Mouse (Mus musculus) monocyte, adult 5-6 weeks (primary cell): ENCODE measurements around the gene Acss1. TPM values are rescaled to one million over a fixed set of nuclear protein-coding genes. Genes with fewer than 3 reads are reported as not detected.
A peak's percentile ranks its signal among the peaks of the same experiment; 100 is the strongest.

Experiments used
- ATAC-seq: fragments of 153-309, 156-312 bp; replicated peaks from 2 replicates; pipeline ENCODE4 v1.8.0; 2017; ENCODE audit warnings: mild to moderate bottlenecking; ENCODE audit not compliant: low TSS enrichment, insufficient number of reproducible peaks, severe bottlenecking, poor library complexity, low FRiP score
- total RNA-seq: library from RNA; stranded (forward); fragments of 200-1000, 200-491, 200-594 nt; gene quantifications from 3 replicates; pipeline ENCODE4 v1.2.3, GENCODE M21; 2017

Acss1 gene
- total RNA-seq, 1 experiment from 2014 or later, result 70.9 TPM

GRCm38 (mm10) chr2:150647681-150648299 is 20.5 kb downstream of the Acss1 start:
- no peak for ATAC-seq

- peak; percentile 9; the same call in 1 of the 2 replicates for ATAC-seq
Observed at GRCm38 (mm10) chr2:150646411-150647121, 21.7 kb downstream of the Acss1 start.

DNA sequence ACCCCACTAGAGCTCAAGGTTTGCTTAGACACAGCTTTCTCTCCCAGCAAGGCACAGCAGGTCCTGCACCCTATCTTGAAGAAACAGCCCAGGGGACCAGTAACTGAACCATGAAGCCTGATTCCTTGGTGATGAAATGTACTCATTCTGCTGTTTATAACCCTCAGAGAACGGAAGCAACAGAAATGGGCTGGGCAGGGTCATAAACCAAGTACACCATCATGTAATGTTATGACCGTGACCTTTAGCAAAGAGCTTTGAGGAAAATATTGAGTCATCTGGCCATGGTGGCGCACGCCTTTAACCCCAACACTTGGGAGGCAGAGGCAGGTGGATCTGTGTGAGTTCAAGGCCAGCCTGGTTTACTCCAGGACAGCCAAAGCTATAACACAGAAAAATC is 23.1 kb downstream of the Acss1 start:
- peak; percentile 89 for ATAC-seq

GRCm38 (mm10) chr2:150643726-150644415 is 24.4 kb downstream of the Acss1 start:
- no peak for ATAC-seq

DNA sequence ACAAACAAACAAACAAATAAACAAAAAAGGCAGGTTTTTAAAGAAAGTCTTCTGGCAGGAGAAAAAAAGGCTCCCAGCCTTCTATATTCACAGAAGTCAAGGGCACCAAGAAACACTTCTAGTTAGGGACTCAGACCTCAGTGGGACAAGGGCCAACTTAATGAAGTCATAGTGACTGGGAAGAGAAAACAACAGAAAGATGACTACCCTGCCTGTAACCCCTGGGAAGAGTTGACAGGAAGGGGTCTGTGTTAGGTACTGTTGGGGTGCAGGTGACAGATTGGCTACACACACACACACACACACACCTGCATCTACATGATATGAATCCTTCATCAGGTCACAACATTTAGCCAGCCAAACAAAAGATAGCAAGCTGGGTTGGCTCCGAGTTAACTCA is 25.1 kb downstream of the Acss1 start:
- ATAC-seq, result no peak

- ATAC-seq, result no peak
Observed at GRCm38 (mm10) chr2:150638370-150638733, 29.9 kb downstream of the Acss1 start.

DNA sequence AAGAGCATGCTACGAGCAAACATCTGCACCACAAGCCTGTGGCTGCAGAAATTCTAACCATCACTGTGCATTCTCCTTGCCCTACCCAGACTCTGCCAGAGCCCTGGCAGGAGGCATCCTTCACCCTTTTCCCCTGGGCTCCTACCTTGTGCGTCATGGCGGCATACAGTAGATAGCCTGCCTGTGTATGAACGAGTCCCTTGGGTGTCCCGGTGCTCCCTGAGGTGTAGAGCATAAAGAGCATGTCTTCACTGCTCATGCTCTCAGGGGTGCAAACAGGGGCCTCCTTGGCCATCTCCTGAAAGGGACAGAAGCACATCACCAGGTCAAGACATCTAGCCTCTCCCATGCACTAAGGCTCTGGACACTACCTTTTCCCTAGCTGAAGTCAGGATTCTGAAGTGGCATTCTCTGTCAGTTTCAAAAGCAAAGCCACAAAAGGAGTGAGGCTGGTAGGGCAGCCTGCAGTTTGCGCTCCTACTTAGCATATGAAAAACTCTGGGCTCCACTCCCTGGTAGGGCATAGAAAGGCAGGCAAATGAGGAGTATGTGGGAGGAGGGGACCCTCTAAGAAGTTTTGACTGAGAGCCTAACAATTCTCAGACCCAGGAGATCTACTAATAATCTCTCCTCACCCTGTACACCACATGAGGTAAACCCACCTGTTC is 30.5 kb downstream of the Acss1 start:
- ATAC-seq, result no peak

DNA sequence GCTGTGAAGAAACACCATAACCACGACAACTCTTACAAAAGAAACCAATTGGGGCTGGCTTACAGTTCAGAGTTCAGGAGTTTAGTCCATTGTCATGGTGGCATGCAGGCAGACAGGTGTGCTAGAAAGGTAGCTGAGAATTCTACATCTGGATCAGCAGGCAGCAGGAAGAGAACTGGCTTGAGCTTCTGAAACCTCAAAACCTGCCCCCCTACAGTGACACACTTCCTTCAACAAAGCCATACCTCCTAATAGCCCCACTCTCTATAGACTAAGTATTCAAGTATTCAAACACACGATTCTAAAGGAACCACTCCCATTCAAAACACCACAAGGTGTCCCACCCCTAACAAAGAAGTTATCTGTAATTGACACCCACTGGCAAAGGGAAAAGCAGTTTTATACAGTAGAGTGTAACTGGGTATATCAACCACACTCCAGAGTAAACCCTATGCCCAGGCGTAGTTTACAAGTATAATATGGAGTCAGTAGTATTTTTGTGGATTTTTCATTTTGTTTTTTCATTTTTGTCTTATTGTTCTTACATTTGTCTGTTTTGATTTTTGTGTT is 32.3 kb downstream of the Acss1 start:
- no peak for ATAC-seq

- ATAC-seq, result peak; percentile 27; the same call in 1 of the 2 replicates
Observed at GRCm38 (mm10) chr2:150629255-150629654, 39.0 kb downstream of the Acss1 start.

- ATAC-seq, result no peak
Observed at GRCm38 (mm10) chr2:150627140-150627539, 41.2 kb downstream of the Acss1 start.

DNA sequence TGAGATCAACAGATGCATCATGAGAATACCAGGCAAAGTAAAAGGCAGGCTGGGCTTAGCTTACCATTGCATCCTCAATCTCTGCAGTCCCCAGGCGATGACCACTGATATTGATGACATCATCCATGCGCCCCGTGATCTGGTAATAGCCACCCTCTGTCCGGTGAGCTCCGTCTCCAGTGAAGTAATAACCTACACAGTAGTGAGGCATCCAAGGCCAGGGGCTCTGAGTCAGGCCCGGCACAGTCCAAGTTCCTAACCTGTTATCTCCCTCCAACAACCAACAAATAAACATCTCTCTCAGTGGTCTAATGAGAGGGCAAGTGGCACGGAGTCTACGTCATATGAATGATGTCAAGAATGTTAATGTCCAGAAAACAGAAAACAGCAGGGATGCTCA is 43.4 kb downstream of the Acss1 start:
- ATAC-seq, result no peak

DNA sequence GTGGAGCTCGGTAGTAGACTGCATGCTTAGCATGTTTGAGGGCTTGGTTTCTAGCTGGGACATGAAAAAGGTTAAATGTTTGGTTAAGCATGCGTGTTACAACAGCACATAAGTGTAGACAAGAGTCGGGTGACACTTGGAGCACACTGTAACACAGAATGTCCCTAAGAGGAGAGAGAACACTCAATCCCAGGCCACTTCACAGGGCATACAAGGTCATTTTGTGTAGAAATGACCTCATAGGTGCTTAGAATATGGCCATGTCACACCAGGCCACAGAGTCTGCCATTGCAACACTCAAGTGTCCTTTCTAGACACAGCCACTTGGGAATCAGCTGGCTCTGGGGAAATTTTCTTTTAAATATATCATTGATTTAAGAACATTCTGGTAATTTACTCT is 44.3 kb downstream of the Acss1 start:
- ATAC-seq, result no peak

DNA sequence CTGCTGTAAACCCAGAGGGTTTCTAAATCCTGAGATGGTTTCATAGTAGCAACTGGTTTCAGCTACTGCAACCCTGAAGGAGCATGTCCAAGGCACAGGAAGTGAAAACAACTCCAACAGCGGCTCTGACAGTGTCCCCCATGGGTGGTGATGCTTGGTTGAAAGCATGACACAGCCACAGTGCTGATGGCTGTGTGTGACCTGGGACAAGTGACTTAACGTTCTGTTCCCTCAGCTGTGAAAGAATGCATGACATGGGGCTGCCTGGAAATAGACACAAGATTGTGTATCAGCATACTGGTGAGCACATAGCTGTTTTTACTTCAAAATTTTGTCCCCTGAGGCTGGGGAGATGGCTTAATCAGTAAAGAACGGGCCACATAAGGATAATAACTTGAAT is 46.6 kb downstream of the Acss1 start:
- ATAC-seq, result no peak

- ATAC-seq, result no peak
Observed at GRCm38 (mm10) chr2:150610097-150610496, 58.2 kb downstream of the Acss1 start.

GRCm38 (mm10) chr2:150608872-150609560 is 59.3 kb downstream of the Acss1 start:
- peak; percentile 30 for ATAC-seq

- peak; percentile 94 for ATAC-seq
Observed at GRCm38 (mm10) chr2:150608087-150608799, 60.1 kb downstream of the Acss1 start, which contains the start of gene Apmap. Gene Apmap, minus strand, starts transcription at chr2:150608567.

DNA sequence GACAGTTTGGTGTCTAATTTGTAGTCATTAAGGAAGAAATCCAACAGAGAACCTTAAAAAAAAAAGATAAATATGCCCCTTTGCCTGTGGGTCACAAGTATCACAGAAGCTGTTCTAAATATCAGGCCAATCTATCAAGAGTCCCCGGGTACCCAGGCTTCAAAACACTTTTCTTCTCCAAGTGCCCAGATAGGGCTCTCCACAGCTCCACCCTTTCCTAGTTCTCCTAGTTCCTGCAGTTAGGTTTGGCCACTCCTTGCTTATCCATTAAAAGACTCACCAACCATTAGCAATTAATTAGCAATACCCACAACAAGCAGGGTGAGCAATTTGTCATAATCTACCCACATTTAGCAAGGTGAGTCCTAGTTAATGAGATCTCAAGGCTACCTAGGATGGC is 61.2 kb downstream of the Acss1 start:
- ATAC-seq, result no peak

DNA sequence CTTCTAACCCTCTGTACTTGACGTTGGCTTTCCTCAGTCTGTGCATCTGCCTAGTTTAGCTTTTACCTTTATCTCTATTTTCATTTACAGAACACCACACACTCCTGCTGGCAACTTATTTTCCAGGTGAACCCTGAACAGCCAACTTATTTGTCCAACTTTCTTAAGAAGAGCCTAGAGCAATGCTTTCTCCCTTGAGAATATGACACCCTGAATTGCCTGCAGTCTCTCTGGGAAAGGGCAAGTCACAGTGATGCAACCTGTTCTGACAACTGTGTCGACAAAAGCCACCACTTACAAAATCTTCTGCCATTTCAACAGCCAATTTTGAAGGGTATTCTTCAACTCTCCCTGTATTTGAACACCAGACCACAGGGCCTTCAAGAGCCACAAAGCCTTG is 63.5 kb downstream of the Acss1 start:
- no peak for ATAC-seq
